Comparison of ENCODE assay signal across 10 mouse cellular contexts in genomic region chr5:139796001-139796620, GRCm38 (mm10). TPM values are rescaled to one million over a fixed set of nuclear protein-coding genes. Genes with fewer than 3 reads are reported as not detected.
A peak's percentile ranks its signal among the peaks of the same experiment; 100 is the strongest.
DNase-seq lines count a peak whose midpoint lies in the region; ATAC-seq and TF ChIP-seq lines count a peak whose summit lies in the region.
"Had no signal": no experiment of that assay in that cellular context is flagged by ENCODE, and none has a peak within 500 bp of the region (broad histone marks: within the 10 kb centered on the region; RNA-seq: fewer than 3 reads in every experiment).

No protein-coding gene starts in this region.

- no peak for TF ChIP-seq CTCF in kidney, postnatal 0 days (IDR thresholded peaks at IDR 0.05; ENCODE audit: low read depth)

- H3K9ac ChIP-seq in kidney, postnatal 0 days (ENCODE audit: low read depth, low read length), result 0 out of 2 replicates have a peak overlapping the region, but pooled peaks have one; percentile 45
- peak overlapping the region; percentile 38; the same call in 1 of the 2 replicates for H3K9ac ChIP-seq in intestine, embryonic 16.5 days (ENCODE audit: low read depth, low read length)

- intact Hi-C loops in left cerebral cortex, postnatal 25 days (cut with DNase I), result no loop called here

- peaks cover 57% of the 10 kb centered on the region for H3K4me1 ChIP-seq in kidney, postnatal 0 days (replicated peaks; ENCODE audit: insufficient read depth, low read length)
- peaks cover 64% of the 10 kb centered on the region for H3K4me1 ChIP-seq in intestine, embryonic 16.5 days (ENCODE audit: control insufficient read depth, insufficient read depth, low read length)

- no peak for ATAC-seq in kidney, postnatal 0 days (replicated peaks; ENCODE audit: low FRiP score, low read depth)
- ATAC-seq in intestine, embryonic 16.5 days, result no peak

- peak overlapping the region; percentile 51; the same call in 1 of the 2 replicates for H3K4me2 ChIP-seq in kidney, postnatal 0 days (ENCODE audit: low read length)
- H3K4me2 ChIP-seq in intestine, embryonic 16.5 days (ENCODE audit: low read depth, low read length), result no peak overlapping the region

- no peaks in the 10 kb centered on the region for H3K9me3 ChIP-seq in kidney, postnatal 0 days (replicated peaks; ENCODE audit: low read length)
- H3K9me3 ChIP-seq in intestine, embryonic 16.5 days (ENCODE audit: control insufficient read depth, low read length), result no peaks in the 10 kb centered on the region

- no peaks in the 10 kb centered on the region for H3K27me3 ChIP-seq in kidney, postnatal 0 days (ENCODE audit: insufficient read depth, low read length)
- no peaks in the 10 kb centered on the region for H3K27me3 ChIP-seq in intestine, embryonic 16.5 days (replicated peaks; ENCODE audit: control insufficient read depth, insufficient read depth, low read length)

- 76% methylated on average over 9 of the region's 9 CpGs for WGBS in kidney, postnatal 0 days
- 74% methylated on average over 9 of the region's 9 CpGs for WGBS in intestine, embryonic 16.5 days

- peaks cover 14% of the 10 kb centered on the region for H3K36me3 ChIP-seq in kidney, postnatal 0 days (ENCODE audit: insufficient read depth, low read length)
- H3K36me3 ChIP-seq in intestine, embryonic 16.5 days (ENCODE audit: control insufficient read depth, insufficient read depth, low read length), result 0 out of 2 replicates have a peak, but pooled peaks cover 8% of the 10 kb centered on the region

- DNase-seq in kidney, postnatal 0 days (ENCODE audit: low spot score), result no peak
- DNase-seq in kidney, adult 8-10 months, result no peak
- DNase-seq in urinary bladder, adult 2 months (ENCODE audit: low spot score), result peak; percentile 37
- DNase-seq in urinary bladder, postnatal 25 days (ENCODE audit: low spot score), result no peak
- DNase-seq in urinary bladder, postnatal 36 days (ENCODE audit: low spot score in 2 of 2), result peak; percentile 62 to 69
- DNase-seq in spleen, postnatal 4 days (ENCODE audit: low spot score in 2 of 2), result no peak
- no peak for DNase-seq in left cerebral cortex, postnatal 25 days (ENCODE audit: low spot score in 2 of 2)
- DNase-seq: cerebellum, adult 11-12 months had no signal

- H3K27ac ChIP-seq in kidney, postnatal 0 days, result peak overlapping the region; percentile 75; the same call in 1 of the 2 replicates
- H3K27ac ChIP-seq in intestine, embryonic 16.5 days (ENCODE audit: low read length), result no peak overlapping the region

- no peak overlapping the region for H3K4me3 ChIP-seq in kidney, postnatal 0 days (replicated peaks; ENCODE audit: low read depth, low read length)
- no peak overlapping the region for H3K4me3 ChIP-seq in intestine, embryonic 16.5 days (ENCODE audit: low read length)

RNA-seq across cellular contexts. Expression of gene Mafk, which starts 4.8 kb away (rescaled TPM):
- 12.8 and 14.4 TPM in 2 replicates for polyA plus RNA-seq in kidney, postnatal 0 days (2015; fragmentation: Nextera tagmentation; extraction: Ambion mirVana)
- polyA plus RNA-seq in urinary bladder, adult 2 months (2012; rRNA removed), result 42.3 and 47.7 TPM in 2 replicates
- polyA plus RNA-seq in intestine, embryonic 16.5 days (2015; fragmentation: Nextera tagmentation; extraction: Ambion mirVana), result 25.0 and 25.2 TPM in 2 replicates
- total RNA-seq in left cerebral cortex, postnatal 25 days (2021), result 1 to 10 TPM; 6.8 TPM

RNA-seq across cellular contexts. Expression of gene Ints1, which starts 20.6 kb away (rescaled TPM):
- polyA plus RNA-seq in kidney, postnatal 0 days (2015; fragmentation: Nextera tagmentation; extraction: Ambion mirVana), result 17.9 and 19.0 TPM in 2 replicates
- 12.1 and 20.9 TPM in 2 replicates for polyA plus RNA-seq in urinary bladder, adult 2 months (2012; rRNA removed)
- 18.8 and 18.9 TPM in 2 replicates for polyA plus RNA-seq in intestine, embryonic 16.5 days (2015; fragmentation: Nextera tagmentation; extraction: Ambion mirVana)
- 10 to 100 TPM; 82.7 to 91.5 TPM for total RNA-seq in left cerebral cortex, postnatal 25 days (2021)

RNA-seq across cellular contexts. Expression of gene Tmem184a, which starts 23.6 kb away (rescaled TPM):
- 11.2 and 13.3 TPM in 2 replicates for polyA plus RNA-seq in kidney, postnatal 0 days (2015; fragmentation: Nextera tagmentation; extraction: Ambion mirVana)
- 79.8 and 112 TPM in 2 replicates for polyA plus RNA-seq in urinary bladder, adult 2 months (2012; rRNA removed)
- 120 and 151 TPM in 2 replicates for polyA plus RNA-seq in intestine, embryonic 16.5 days (2015; fragmentation: Nextera tagmentation; extraction: Ambion mirVana)
- under 1 TPM in 1 of 2 experiments, not detected in 1; 0.48 TPM for total RNA-seq in left cerebral cortex, postnatal 25 days (2021)

RNA-seq across cellular contexts. Expression of gene Gm26938, which starts 30.1 kb away (rescaled TPM):
- not detected in 2 replicates for polyA plus RNA-seq in kidney, postnatal 0 days (2015; fragmentation: Nextera tagmentation; extraction: Ambion mirVana)
- polyA plus RNA-seq in urinary bladder, adult 2 months (2012; rRNA removed), result not detected in 2 replicates
- polyA plus RNA-seq in intestine, embryonic 16.5 days (2015; fragmentation: Nextera tagmentation; extraction: Ambion mirVana), result not detected in 2 replicates
- not detected for total RNA-seq in left cerebral cortex, postnatal 25 days (2021)
- total RNA-seq: gastrocnemius, postnatal 14 days had no signal

RNA-seq across cellular contexts. Expression of gene Psmg3, which starts 30.6 kb away (rescaled TPM):
- polyA plus RNA-seq in kidney, postnatal 0 days (2015; fragmentation: Nextera tagmentation; extraction: Ambion mirVana), result 61.0 and 66.9 TPM in 2 replicates
- polyA plus RNA-seq in urinary bladder, adult 2 months (2012; rRNA removed), result 25.5 and 35.8 TPM in 2 replicates
- 67.6 and 80.3 TPM in 2 replicates for polyA plus RNA-seq in intestine, embryonic 16.5 days (2015; fragmentation: Nextera tagmentation; extraction: Ambion mirVana)
- 10 to 100 TPM; 20.5 to 21.0 TPM for total RNA-seq in left cerebral cortex, postnatal 25 days (2021)

Comparison
In these comparisons a context has a peak if more than half of its experiments do, and no peak if none do; other contexts are left out.
1. DNase-seq: peak in urinary bladder, adult 2 months (single experiment) and urinary bladder, postnatal 36 days (2 of 2); none in kidney, postnatal 0 days (single experiment), kidney, adult 8-10 months (0 of 2), urinary bladder, postnatal 25 days (single experiment), spleen, postnatal 4 days (0 of 2) and left cerebral cortex, postnatal 25 days (0 of 2).